ENCODE assay signal across 35 mouse cellular contexts in genomic region chr2:164025150-164025549, GRCm38 (mm10).
"Had no signal": no experiment of that assay in that cellular context is flagged by ENCODE, and none has a peak within 500 bp of the region (broad histone marks: within the 10 kb centered on the region; RNA-seq: fewer than 3 reads in every experiment).

Gene Pabpc1l (plus strand): TSS chr2:164025450.

- H3K27ac ChIP-seq: heart, embryonic 10.5 days; heart, embryonic 13.5 days; heart, embryonic 15.5 days; hindbrain, embryonic 10.5 days; hindbrain, embryonic 12.5 days; hindbrain, embryonic 13.5 days; hindbrain, embryonic 14.5 days; hindbrain, embryonic 15.5 days; hindbrain, postnatal 0 days; intestine, embryonic 15.5 days; kidney, embryonic 15.5 days; kidney, postnatal 0 days; layer of hippocampus, adult 2 months had no signal

- H3K36me3 ChIP-seq: heart, embryonic 10.5 days; intestine, embryonic 15.5 days had no signal

- H3K4me1 ChIP-seq: heart, embryonic 10.5 days; hindbrain, embryonic 12.5 days; hindbrain, embryonic 13.5 days; hindbrain, embryonic 15.5 days; intestine, embryonic 15.5 days; kidney, embryonic 15.5 days had no signal

- H3K9ac ChIP-seq: heart, embryonic 12.5 days; heart, embryonic 13.5 days; heart, embryonic 15.5 days; hindbrain, embryonic 12.5 days; hindbrain, embryonic 13.5 days; hindbrain, embryonic 14.5 days; hindbrain, embryonic 15.5 days; intestine, embryonic 15.5 days; kidney, embryonic 15.5 days had no signal

- H3K9me3 ChIP-seq: heart, embryonic 10.5 days; heart, embryonic 12.5 days; heart, embryonic 15.5 days; hindbrain, embryonic 10.5 days; hindbrain, embryonic 12.5 days; hindbrain, embryonic 13.5 days; hindbrain, embryonic 15.5 days; intestine, embryonic 15.5 days; kidney, embryonic 15.5 days had no signal

- DNase-seq: heart, postnatal 10 days; heart, postnatal 14 days; heart, postnatal 36 days; heart, postnatal 4 days; kidney, adult 11 months; kidney, adult 18-20 months; kidney, adult 2 months; kidney, adult 8-10 months; kidney, adult 9 months; kidney, postnatal 10 days; kidney, postnatal 14 days; kidney, postnatal 25 days; kidney, postnatal 36 days; kidney, postnatal 4 days; layer of hippocampus, adult 9-11 months; layer of hippocampus, postnatal 36 days had no signal

- ATAC-seq: hindbrain, embryonic 16.5 days; hindbrain, postnatal 0 days; inflammation-experienced regulatory T-cells, adult 6 months; intestine, embryonic 15.5 days; intestine, embryonic 16.5 days; intestine, postnatal 0 days had no signal

- H3K4me2 ChIP-seq: heart, embryonic 11.5 days; heart, embryonic 12.5 days; heart, embryonic 13.5 days; heart, embryonic 15.5 days; hindbrain, embryonic 12.5 days; hindbrain, embryonic 13.5 days; hindbrain, embryonic 14.5 days; hindbrain, embryonic 15.5 days; intestine, embryonic 15.5 days; kidney, embryonic 15.5 days had no signal

- H3K27me3 ChIP-seq: heart, embryonic 12.5 days; heart, embryonic 13.5 days; heart, embryonic 15.5 days; hindbrain, embryonic 12.5 days; hindbrain, embryonic 13.5 days; hindbrain, embryonic 15.5 days; intestine, embryonic 15.5 days; kidney, embryonic 15.5 days had no signal

- H3K4me3 ChIP-seq: heart, embryonic 10.5 days; heart, embryonic 12.5 days; heart, embryonic 13.5 days; heart, embryonic 15.5 days; hindbrain, embryonic 10.5 days; hindbrain, embryonic 12.5 days; hindbrain, embryonic 13.5 days; hindbrain, embryonic 15.5 days; intestine, embryonic 15.5 days; kidney, embryonic 15.5 days; layer of hippocampus, adult 2 months had no signal
